11 mouse cellular contexts compared by ENCODE assay signal in the genomic region with DNA sequence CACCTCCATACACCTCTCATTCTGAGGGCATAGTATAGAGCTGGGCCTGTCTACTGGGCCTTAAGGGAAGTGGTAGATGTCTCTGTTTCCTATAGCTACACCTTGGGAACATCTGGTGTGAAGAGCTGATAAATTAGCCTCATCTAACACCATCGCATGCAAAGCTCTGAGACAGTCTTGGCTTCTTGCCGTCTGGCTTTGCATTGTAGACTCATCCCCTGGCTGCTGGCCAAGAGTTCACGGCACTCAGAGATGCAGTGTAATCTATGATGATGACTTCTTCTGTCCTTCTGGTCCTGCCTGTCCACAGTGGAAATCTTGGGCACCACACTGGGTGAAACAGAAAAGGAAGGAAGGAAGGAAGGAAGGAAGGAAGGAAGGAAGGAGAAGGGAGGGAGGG.
DNase-seq lines count a peak whose midpoint lies in the region; ATAC-seq lines count a peak whose summit lies in the region.
"Had no signal": no experiment of that assay in that cellular context is flagged by ENCODE, and none has a peak within 500 bp of the region (broad histone marks: within the 10 kb centered on the region; RNA-seq: fewer than 3 reads in every experiment).

No protein-coding gene starts in this region.

- 75% methylated on average over 3 of the region's 3 CpGs for WGBS in midbrain, embryonic 14.5 days
- 78% methylated on average over 3 of the region's 3 CpGs for WGBS in midbrain, embryonic 13.5 days

- H3K27ac ChIP-seq in midbrain, embryonic 14.5 days (replicated peaks; ENCODE audit: low read depth, low read length), result no peak overlapping the region
- no peak overlapping the region for H3K27ac ChIP-seq in midbrain, embryonic 13.5 days
- H3K27ac ChIP-seq: embryonic facial prominence, embryonic 12.5 days; lung, embryonic 15.5 days had no signal

- peak; percentile 17; the same call in 1 of the 2 replicates for ATAC-seq in midbrain, embryonic 14.5 days (ENCODE audit: low FRiP score, low TSS enrichment)
- ATAC-seq in midbrain, embryonic 13.5 days, result no peak

- no peaks in the 10 kb centered on the region for H3K36me3 ChIP-seq in midbrain, embryonic 14.5 days (ENCODE audit: control insufficient read depth, insufficient read depth, low read length)
- no peaks in the 10 kb centered on the region for H3K36me3 ChIP-seq in midbrain, embryonic 13.5 days
- H3K36me3 ChIP-seq: embryonic facial prominence, embryonic 12.5 days; lung, embryonic 15.5 days had no signal

- H3K9me3 ChIP-seq in midbrain, embryonic 14.5 days (ENCODE audit: control insufficient read depth, low read length), result no peaks in the 10 kb centered on the region
- no peaks in the 10 kb centered on the region for H3K9me3 ChIP-seq in midbrain, embryonic 13.5 days
- H3K9me3 ChIP-seq: embryonic facial prominence, embryonic 12.5 days; lung, embryonic 15.5 days had no signal

- intact Hi-C loops in left cerebral cortex, postnatal 14 days (cut with DNase I), result no loop called here

- H3K4me3 ChIP-seq in midbrain, embryonic 14.5 days (replicated peaks; ENCODE audit: low read depth, low read length), result no peak overlapping the region
- H3K4me3 ChIP-seq in midbrain, embryonic 13.5 days (replicated peaks), result no peak overlapping the region
- H3K4me3 ChIP-seq: embryonic facial prominence, embryonic 12.5 days; lung, embryonic 15.5 days; myocyte had no signal

- no peaks in the 10 kb centered on the region for H3K27me3 ChIP-seq in midbrain, embryonic 14.5 days (ENCODE audit: control insufficient read depth, insufficient read depth, low read length)
- no peaks in the 10 kb centered on the region for H3K27me3 ChIP-seq in midbrain, embryonic 13.5 days
- H3K27me3 ChIP-seq: embryonic facial prominence, embryonic 12.5 days; lung, embryonic 15.5 days had no signal

- H3K4me2 ChIP-seq in midbrain, embryonic 14.5 days (ENCODE audit: low read length), result no peak overlapping the region
- no peak overlapping the region for H3K4me2 ChIP-seq in midbrain, embryonic 13.5 days (replicated peaks)
- H3K4me2 ChIP-seq: embryonic facial prominence, embryonic 12.5 days; lung, embryonic 15.5 days had no signal

- H3K4me1 ChIP-seq in midbrain, embryonic 14.5 days (ENCODE audit: control insufficient read depth, insufficient read depth, low read length), result no peaks in the 10 kb centered on the region
- H3K4me1 ChIP-seq in midbrain, embryonic 13.5 days (replicated peaks), result no peaks in the 10 kb centered on the region
- H3K4me1 ChIP-seq: lung, embryonic 15.5 days had no signal

- H3K9ac ChIP-seq in midbrain, embryonic 14.5 days (replicated peaks; ENCODE audit: low read length), result no peak overlapping the region
- no peak overlapping the region for H3K9ac ChIP-seq in midbrain, embryonic 13.5 days (replicated peaks)
- H3K9ac ChIP-seq: embryonic facial prominence, embryonic 12.5 days; lung, embryonic 15.5 days had no signal

- peak; percentile 8 for DNase-seq in heart, postnatal 4 days
- DNase-seq in heart, adult 18-20 months, result no peak
- DNase-seq in midbrain, embryonic 14.5 days, result peak; percentile 50
- peak; percentile 71 for DNase-seq in adrenal gland, adult 2 months
- DNase-seq in left cerebral cortex, postnatal 14 days (ENCODE audit: low spot score in 2 of 2), result peak; percentile 8 to 15
- DNase-seq in Muller cell, postnatal 12 days (ENCODE audit: inconsistent ontology term), result no peak
- DNase-seq: kidney, adult 18-20 months had no signal

Comparison
In these comparisons a context has a peak if more than half of its experiments do, and no peak if none do; other contexts are left out.
1. DNase-seq: peak in heart, postnatal 4 days (single experiment), midbrain, embryonic 14.5 days (single experiment), adrenal gland, adult 2 months (single experiment) and left cerebral cortex, postnatal 14 days (2 of 2); none in heart, adult 18-20 months (0 of 2) and Muller cell, postnatal 12 days (single experiment).